Mouse (Mus musculus) urinary bladder, postnatal 4 days (tissue): Measurements from ENCODE around the gene Cln3.

Source experiments
- DNase-seq, 2 experiments: peaks; one replicate each; pipeline ENCODE4 v3.0.0; 2021 to 2022; ENCODE audit warnings: low spot score in 2 of 2

Cln3 gene

GRCm38 (mm10) chr7:126585717-126586116 is at the start of gene Cln3:
Gene Cln3, minus strand, starts transcription at chr7:126585817.
- no peak for DNase-seq

GRCm38 (mm10) chr7:126635375-126635774 is 49.8 kb upstream of the Cln3 start:
- no peak for DNase-seq

- no peak for DNase-seq
Measured at GRCm38 (mm10) chr7:126632478-126632877, 46.9 kb upstream of the Cln3 start.

GRCm38 (mm10) chr7:126630824-126631518 is 45.4 kb upstream of the Cln3 start, which contains the start of gene Nupr1:
Gene Nupr1, minus strand, starts transcription at chr7:126630861.
- DNase-seq, result no peak

GRCm38 (mm10) chr7:126629915-126630314 is 44.3 kb upstream of the Cln3 start:
- DNase-seq, result no peak

- no peak for DNase-seq
Measured at GRCm38 (mm10) chr7:126628111-126628510, 42.5 kb upstream of the Cln3 start.

- DNase-seq, result no peak
Measured at GRCm38 (mm10) chr7:126625807-126626600, 40.4 kb upstream of the Cln3 start.

- peak; percentile 77 to 82 for DNase-seq
Measured at GRCm38 (mm10) chr7:126625369-126625768, 39.8 kb upstream of the Cln3 start.

GRCm38 (mm10) chr7:126624774-126625173 is 39.2 kb upstream of the Cln3 start:
- DNase-seq, result no peak

- no peak for DNase-seq
Measured at GRCm38 (mm10) chr7:126623381-126623780, 37.8 kb upstream of the Cln3 start.

GRCm38 (mm10) chr7:126621452-126622359 is 36.1 kb upstream of the Cln3 start:
- no peak for DNase-seq

GRCm38 (mm10) chr7:126619559-126620275 is 34.1 kb upstream of the Cln3 start:
- no peak for DNase-seq

GRCm38 (mm10) chr7:126616707-126617106 is 31.1 kb upstream of the Cln3 start:
- no peak for DNase-seq

- no peak for DNase-seq
Measured at GRCm38 (mm10) chr7:126612736-126613135, 27.1 kb upstream of the Cln3 start.

- DNase-seq, result no peak
Measured at GRCm38 (mm10) chr7:126607796-126608195, 22.2 kb upstream of the Cln3 start.

GRCm38 (mm10) chr7:126607064-126607463 is 21.4 kb upstream of the Cln3 start:
- DNase-seq, result peak; percentile 56 to 68

GRCm38 (mm10) chr7:126606611-126607010 is 21.0 kb upstream of the Cln3 start:
- no peak for DNase-seq

GRCm38 (mm10) chr7:126602650-126603049 is 17.0 kb upstream of the Cln3 start:
- no peak for DNase-seq

GRCm38 (mm10) chr7:126601896-126602295 is 16.3 kb upstream of the Cln3 start:
- DNase-seq, result no peak

- no peak for DNase-seq
Measured at GRCm38 (mm10) chr7:126598919-126599318, 13.3 kb upstream of the Cln3 start.

- DNase-seq, result no peak
Measured at GRCm38 (mm10) chr7:126596414-126596813, 10.8 kb upstream of the Cln3 start.
